Mouse (Mus musculus) heart, adult 9 months (tissue): ENCODE measurements at regions not wholly inside any gene's neighbourhood (a gene's known extent, or its start where the extent isn't known, plus 50 kb on each side); places are given as distances from the start of the nearest gene placed in this dataset.

ENCODE experiments used
- DNase-seq, 2 experiments: peaks; one replicate each; pipeline ENCODE4 v3.0.0; 2022; ENCODE audit warnings: low spot score in 2 of 2

- DNase-seq, result no peak
Measured at GRCm38 (mm10) chr10:116653511-116653945, 72.2 kb upstream of the Cnot2 start.

GRCm38 (mm10) chr10:116649287-116649686, 68.0 kb upstream of the Cnot2 start:
- DNase-seq, result no peak

DNA sequence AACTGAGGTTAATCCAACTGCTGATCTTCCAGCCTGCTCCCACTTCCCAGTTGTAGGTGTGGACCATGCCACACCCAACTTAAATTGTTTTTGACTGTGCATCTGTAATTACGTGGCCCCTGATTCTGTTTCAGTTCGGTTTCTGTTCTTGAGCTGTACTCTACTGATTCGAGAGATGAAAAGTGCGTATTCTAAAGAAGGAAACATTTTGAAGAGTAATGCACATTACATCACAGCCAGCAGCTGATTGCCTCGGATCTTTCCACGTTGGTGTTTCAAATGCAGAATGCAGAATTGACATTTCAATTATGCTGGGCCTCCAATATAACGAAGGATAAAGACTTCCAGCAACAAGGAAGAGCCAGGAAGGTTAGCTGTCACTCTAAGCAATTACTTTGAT, 64.7 kb upstream of the Cnot2 start:
- no peak for DNase-seq

- no peak for DNase-seq
Measured at GRCm38 (mm10) chr10:116645631-116646030, 64.3 kb upstream of the Cnot2 start.

- DNase-seq, result no peak
Measured at GRCm38 (mm10) chr10:116645108-116645507, 63.8 kb upstream of the Cnot2 start.
